Mouse (Mus musculus): Measurements from ENCODE around the gene Sowaha. TPM values are rescaled to one million over a fixed set of nuclear protein-coding genes. Genes with fewer than 3 reads are reported as not detected.
A peak's percentile ranks its signal among the peaks of the same experiment; 100 is the strongest.

Sowaha gene
- polyA plus RNA-seq, 1 experiment, result 1.1 TPM

DNA sequence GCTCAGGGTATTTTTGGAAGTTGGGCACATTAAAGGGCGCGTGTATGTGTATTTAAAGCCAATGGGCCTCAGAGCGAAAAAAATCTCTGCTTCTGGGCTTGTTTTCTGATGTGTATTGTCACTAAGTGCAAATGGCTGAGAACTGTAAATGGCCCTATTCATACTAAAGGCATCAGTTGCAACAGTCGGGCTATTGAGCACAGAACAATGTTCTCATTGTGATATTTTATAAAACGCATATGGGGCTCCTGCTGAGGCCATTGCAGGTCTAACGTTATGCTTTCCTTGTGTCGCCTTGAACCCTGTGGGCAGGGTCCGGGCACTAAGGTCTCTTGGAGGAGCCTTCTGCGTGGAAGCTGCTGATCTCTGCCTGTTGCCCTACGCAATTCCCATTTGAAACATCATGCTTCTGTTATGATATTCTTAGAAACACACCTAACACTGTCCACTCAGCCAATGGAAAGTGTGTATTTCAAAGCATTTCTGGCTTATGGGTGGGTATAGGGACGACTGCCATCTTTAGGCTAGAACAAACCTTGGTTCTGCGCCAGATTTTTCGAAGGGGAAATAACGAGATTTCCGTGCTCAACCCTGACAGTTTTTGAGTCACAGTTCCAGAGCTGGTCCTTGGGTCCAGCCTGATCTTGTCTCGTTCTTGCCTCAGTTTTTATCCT lies 10.6 kb downstream of the Sowaha start:
- TF ChIP-seq POLR2A (IDR thresholded peaks at IDR 0.05; ENCODE audit: borderline replicate concordance, extremely low read depth, insufficient read depth, insufficient read length, poor library complexity, severe bottlenecking) (no peak), CTCF (IDR thresholded peaks at IDR 0.05; ENCODE audit: borderline replicate concordance, extremely low read depth, insufficient read depth, insufficient read length) (no peak)

DNA sequence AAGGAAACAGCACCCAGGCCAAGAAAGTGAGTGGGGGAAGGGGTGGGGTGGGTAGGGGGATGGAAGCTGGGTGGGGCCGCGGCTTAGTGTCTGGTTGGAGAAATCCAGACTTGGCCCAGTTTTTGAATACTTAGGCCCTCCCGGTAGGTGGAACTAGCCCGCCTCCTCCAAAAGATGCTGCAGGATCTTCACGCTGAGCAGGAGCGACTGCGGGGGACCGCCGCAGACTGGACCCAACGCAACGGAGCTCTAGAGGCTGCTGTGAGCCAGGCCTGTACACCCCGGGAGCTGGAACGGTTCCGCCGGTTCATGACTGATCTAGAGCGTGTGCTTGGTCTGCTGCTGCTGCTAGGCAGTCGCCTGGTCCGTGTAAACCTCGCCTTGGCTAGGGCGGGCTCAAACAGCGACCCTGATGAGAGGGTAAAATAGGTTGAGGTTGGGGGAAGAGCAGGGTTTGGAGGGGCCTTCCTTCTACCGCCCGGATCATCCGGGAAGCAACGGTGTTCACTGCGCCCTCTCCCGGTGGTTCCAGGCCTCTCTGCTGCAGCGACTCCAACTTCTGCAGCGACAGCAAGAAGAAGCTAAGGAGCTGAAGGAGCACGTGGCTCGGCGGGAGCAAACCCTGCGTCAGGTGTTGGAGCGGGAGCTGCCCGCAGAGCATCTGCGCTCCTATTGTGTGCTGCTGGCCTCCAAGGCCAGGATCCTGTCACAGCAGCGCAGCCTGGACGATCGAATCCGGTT lies 13.7 kb downstream of the Sowaha start:
- DNase-seq (ENCODE audit: low read depth), result peak; percentile 87
- TF ChIP-seq CTCF (IDR thresholded peaks at IDR 0.05; ENCODE audit: borderline replicate concordance, extremely low read depth, insufficient read depth, insufficient read length) (peak; percentile 89), POLR2A (IDR thresholded peaks at IDR 0.05; ENCODE audit: borderline replicate concordance, extremely low read depth, insufficient read depth, insufficient read length, poor library complexity, severe bottlenecking) (no peak)

More for the DNA sequence above, 10.6 kb downstream of the Sowaha start:
- peak; percentile 40 for DNase-seq (ENCODE audit: low read depth)

DNA sequence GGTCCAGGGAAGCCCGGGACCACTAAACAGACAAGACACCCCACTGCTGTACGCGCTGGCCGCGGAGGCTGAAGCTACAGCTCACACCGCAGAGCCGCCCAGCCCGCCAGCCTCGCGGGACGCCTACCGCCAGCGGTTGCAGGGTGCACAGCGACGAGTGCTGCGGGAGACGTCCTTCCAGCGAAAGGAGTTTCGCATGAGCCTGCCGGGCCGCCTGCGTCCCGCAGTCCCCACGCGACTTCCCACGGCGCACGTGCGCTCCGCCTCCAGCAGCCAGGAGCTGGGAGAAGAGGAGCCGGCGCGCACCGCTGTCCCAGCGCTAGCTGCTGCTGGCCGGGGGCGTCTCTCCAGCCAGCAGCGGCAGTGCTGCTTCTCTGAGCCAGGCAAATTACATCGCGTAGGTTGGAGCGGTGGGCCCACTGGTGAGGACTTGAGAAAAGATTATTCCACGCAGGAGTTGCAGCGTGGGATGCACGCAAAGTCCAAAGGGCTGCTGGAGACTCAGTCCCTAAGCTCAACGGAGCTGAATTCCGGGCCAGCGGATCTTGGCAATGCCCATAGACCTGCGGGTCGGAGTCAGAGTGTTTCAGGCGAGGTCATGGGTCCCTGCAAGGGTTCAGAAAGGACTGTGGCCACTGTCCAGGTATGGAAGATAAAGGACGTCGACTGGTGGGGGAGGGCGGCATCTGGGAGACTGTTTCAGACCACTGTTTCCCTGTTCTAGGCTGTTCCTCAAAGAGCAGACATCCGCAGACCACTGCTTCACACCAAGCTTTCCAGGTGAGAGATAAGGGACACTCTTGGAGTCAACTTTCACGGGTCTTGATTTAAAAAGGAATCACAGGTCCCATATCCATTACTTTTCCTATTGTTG lies 16.3 kb downstream of the Sowaha start:
- peak; percentile 51 for DNase-seq (ENCODE audit: low read depth)
- TF ChIP-seq CTCF (IDR thresholded peaks at IDR 0.05; ENCODE audit: borderline replicate concordance, extremely low read depth, insufficient read depth, insufficient read length) (no peak), POLR2A (IDR thresholded peaks at IDR 0.05; ENCODE audit: borderline replicate concordance, extremely low read depth, insufficient read depth, insufficient read length, poor library complexity, severe bottlenecking) (no peak)

DNA sequence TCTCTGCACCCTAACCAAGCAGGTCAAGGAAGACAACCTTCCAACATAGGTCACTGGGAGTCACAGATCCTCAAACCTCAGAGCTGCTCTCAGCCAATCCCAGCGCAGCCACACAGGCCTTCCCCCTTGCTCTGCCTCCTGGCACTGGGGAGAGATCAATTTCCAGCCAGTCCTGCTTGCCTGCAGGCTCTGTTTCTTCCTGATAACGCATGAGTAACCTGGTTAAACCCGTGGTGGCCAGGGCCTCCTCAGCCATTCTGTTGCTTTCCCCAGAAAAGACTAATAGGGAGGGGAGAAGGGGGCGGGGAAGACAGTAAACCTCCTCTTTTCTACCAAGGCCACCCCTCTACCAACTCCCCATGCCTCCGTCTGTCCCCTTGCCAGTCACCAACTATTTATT lies 18.3 kb downstream of the Sowaha start:
- no peak for TF ChIP-seq CTCF (IDR thresholded peaks at IDR 0.05; ENCODE audit: borderline replicate concordance, extremely low read depth, insufficient read depth, insufficient read length)
- TF ChIP-seq POLR2A (IDR thresholded peaks at IDR 0.05; ENCODE audit: borderline replicate concordance, extremely low read depth, insufficient read depth, insufficient read length, poor library complexity, severe bottlenecking), result no peak
- DNase-seq (ENCODE audit: low read depth), result no peak

DNA sequence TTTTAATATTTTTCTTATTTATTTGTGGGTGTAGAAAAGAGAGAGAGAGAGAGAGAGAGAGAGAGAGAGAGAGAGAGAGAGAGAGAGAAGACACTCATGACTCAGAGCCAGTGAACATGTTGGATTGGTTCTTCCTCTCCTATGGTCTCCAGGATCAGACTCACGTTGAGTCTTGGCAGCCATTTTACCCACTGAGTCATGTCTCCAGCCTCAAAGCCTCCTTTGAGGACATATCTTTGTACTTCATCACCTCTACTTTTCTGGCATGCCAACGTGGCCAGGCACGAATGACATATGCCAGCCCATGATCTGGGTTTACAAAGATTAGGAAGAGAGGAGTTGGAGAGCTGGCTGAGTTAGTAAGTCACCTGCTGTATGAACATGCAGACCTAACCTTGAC lies 19.9 kb downstream of the Sowaha start:
- TF ChIP-seq POLR2A (IDR thresholded peaks at IDR 0.05; ENCODE audit: borderline replicate concordance, extremely low read depth, insufficient read depth, insufficient read length, poor library complexity, severe bottlenecking) (no peak), CTCF (IDR thresholded peaks at IDR 0.05; ENCODE audit: borderline replicate concordance, extremely low read depth, insufficient read depth, insufficient read length) (no peak)
- DNase-seq (ENCODE audit: low read depth), result no peak

DNA sequence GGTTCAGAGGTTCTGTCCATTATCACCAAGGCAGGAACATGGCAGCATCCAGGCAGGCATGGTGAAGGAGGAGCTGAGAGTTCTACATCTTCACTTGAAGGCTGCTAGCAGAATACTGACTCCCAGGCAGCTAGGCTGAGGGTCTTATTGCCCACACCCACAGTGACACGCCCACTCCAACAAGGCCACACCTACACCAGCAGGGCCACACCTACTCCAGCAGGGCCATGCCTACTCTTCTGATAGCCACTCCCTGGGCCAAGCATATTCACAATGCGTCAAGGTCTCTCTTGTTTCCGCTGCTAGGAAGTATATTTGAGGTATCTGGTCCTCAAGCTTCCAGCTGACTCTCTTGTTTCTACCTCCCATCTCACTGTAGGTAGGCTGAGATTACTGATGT lies 21.1 kb downstream of the Sowaha start:
- no peak for DNase-seq (ENCODE audit: low read depth)
- TF ChIP-seq CTCF (IDR thresholded peaks at IDR 0.05; ENCODE audit: borderline replicate concordance, extremely low read depth, insufficient read depth, insufficient read length) (no peak), POLR2A (IDR thresholded peaks at IDR 0.05; ENCODE audit: borderline replicate concordance, extremely low read depth, insufficient read depth, insufficient read length, poor library complexity, severe bottlenecking) (no peak)

DNA sequence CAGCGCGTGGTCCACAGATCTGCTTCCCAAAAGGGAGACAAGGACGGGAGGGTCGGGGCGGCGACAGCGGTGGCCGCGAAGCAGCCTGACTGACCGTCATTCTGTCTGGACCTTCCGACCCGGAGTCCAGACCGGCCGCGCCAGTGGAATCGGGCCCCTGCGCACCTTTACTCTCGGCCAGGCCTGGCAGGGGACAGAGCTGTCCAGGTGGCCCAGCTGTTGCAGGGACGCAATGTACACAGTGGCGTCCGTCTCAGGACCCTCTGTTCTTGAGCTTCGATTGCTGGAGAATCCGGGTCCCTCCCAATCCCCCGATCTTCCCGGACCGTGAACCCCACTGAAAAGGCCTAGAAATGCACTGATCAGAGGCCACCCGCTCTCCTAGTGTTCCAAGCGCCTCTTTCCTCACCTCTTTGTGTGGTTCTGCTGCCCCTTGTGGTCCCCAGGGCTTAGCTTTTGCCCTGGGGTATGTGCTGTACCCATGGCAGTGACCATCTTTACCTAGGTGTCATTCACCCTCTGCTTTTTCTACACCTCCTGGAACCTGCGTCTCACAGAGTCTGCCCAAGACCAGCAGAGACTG lies 22.6 kb downstream of the Sowaha start:
- TF ChIP-seq POLR2A (IDR thresholded peaks at IDR 0.05; ENCODE audit: borderline replicate concordance, extremely low read depth, insufficient read depth, insufficient read length, poor library complexity, severe bottlenecking), result no peak
- 0 out of 2 replicates have a peak, but pooled peaks have one; percentile 0 for TF ChIP-seq CTCF (IDR thresholded peaks at IDR 0.05; ENCODE audit: borderline replicate concordance, extremely low read depth, insufficient read depth, insufficient read length)
- no peak for DNase-seq (ENCODE audit: low read depth)

DNA sequence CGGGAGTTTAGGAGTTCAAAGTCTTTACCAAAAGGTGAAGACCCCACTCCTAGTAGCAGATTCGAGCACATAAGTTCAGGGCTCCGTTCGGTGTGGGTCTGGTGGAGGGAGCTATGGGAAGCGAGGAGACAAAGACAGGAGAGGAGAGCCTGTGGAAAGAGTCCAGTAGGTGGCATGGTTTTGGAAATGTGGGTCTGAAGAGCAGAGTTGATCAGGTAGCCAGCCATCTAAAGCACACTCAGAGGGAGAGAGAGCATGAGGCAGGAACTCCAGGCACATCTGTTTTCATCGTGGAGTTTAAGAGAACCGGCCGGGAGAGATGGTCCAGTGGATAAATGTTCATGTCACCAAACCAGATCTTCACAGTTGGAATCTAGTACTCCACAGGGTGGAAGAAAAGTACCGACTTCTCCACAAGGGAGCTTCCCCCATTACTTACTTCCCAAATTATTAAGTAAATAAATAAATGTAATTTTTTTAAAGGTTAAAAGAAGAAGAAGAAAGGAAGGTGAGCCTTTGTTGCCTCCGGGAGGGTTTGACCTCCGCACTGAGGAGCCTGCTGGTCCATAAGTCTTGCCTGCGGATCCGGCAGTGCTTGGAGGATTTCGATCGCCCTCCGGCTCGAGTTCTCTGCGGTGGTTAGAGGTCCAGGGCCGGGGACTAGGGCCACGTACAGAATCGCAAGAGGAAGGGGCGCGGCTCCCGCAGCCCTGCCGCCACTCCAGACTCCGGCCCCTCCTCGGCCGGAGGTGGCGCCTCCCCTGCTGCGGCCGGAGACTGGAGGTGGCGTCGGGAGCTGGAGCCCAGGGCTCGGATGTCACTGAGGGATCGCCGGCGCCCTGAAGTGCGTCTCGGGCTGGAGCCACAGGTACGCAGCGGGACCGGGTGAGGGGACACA lies 23.4 kb downstream of the Sowaha start, which contains the start of the genes Gm10447 and Shroom1:
Gene Gm10447 (minus strand): TSS at position 637 of the 898 bp plus-strand sequence.
Gene Shroom1 (plus strand): TSS at position 732 of the 898 bp plus-strand sequence.
- peak; percentile 49 for DNase-seq (ENCODE audit: low read depth)
- TF ChIP-seq POLR2A (IDR thresholded peaks at IDR 0.05; ENCODE audit: borderline replicate concordance, extremely low read depth, insufficient read depth, insufficient read length, poor library complexity, severe bottlenecking) (no peak), CTCF (IDR thresholded peaks at IDR 0.05; ENCODE audit: borderline replicate concordance, extremely low read depth, insufficient read depth, insufficient read length) (peak; percentile 31; the same call in 1 of the 2 replicates)

DNA sequence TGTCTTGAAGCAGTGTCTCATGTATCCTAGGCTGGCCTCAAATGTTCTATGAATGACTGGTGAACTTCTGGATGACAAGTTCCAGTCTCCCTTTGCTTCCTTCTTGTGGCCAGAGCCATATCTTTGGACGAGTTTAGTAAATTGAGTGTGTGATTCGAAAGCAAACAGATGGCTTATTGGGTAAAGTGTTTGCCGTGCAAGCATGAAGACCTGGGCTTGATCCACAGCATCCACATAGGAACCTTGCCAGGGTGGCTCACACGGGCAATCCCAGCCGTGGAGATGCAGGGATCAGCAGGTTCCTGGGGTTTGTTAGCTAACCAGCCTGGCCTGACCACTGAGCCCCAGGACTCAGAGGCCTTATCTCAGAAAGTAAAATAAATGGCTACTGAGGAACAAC lies 27.0 kb downstream of the Sowaha start:
- DNase-seq (ENCODE audit: low read depth), result no peak
- TF ChIP-seq CTCF (IDR thresholded peaks at IDR 0.05; ENCODE audit: borderline replicate concordance, extremely low read depth, insufficient read depth, insufficient read length) (no peak), POLR2A (IDR thresholded peaks at IDR 0.05; ENCODE audit: borderline replicate concordance, extremely low read depth, insufficient read depth, insufficient read length, poor library complexity, severe bottlenecking) (no peak)

DNA sequence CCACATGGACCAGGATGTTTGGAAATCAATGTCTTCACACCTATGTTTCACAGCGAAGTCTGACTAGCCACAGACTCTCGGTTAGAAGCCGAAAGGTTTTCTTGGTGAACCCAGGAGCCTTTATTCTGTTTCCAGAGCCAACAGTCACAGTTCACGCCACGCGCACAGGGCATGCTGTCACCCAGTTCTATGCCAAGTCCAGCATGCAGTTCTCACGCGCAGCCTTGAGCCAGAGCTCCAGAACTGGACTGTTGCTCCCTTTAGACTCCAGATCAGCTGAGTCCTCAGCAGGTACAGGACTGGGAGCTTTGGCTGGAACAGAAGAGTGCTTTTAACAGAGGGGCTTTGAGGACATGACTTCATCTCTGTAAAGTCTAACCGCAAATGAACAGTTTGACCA lies 27.7 kb downstream of the Sowaha start:
- TF ChIP-seq CTCF (IDR thresholded peaks at IDR 0.05; ENCODE audit: borderline replicate concordance, extremely low read depth, insufficient read depth, insufficient read length) (no peak), POLR2A (IDR thresholded peaks at IDR 0.05; ENCODE audit: borderline replicate concordance, extremely low read depth, insufficient read depth, insufficient read length, poor library complexity, severe bottlenecking) (no peak)
- DNase-seq (ENCODE audit: low read depth), result no peak
